Mouse (Mus musculus) CH12.LX (cell line): Measurements from ENCODE around the gene Prdm8.

Experiments
- CTCF ChIP-seq, 2 experiments: IDR thresholded peaks in 1 of 2; conservative IDR thresholded peaks in 1 of 2; 2 replicates each; pipeline ENCODE4 v1.5.1; 2011 to 2012; ENCODE audit warnings: low read depth in 2 of 2, low read length in 2 of 2, improper control_type of control experiment in 1 of 2, inconsistent platforms in 1 of 2, mild to moderate bottlenecking in 1 of 2, moderate library complexity in 1 of 2
- EP300 ChIP-seq: IDR thresholded peaks from 2 replicates; pipeline ENCODE4 v1.6.1; 2011; ENCODE audit warnings: low read length, improper control_type of control experiment
- JUND ChIP-seq: conservative IDR thresholded peaks from 2 replicates; pipeline ENCODE4 v1.6.1; 2011; ENCODE audit warnings: low read depth, low read length, improper control_type of control experiment
- MAFK ChIP-seq: IDR thresholded peaks from 2 replicates; pipeline ENCODE4 v1.6.1; 2011; ENCODE audit warnings: low read length, improper control_type of control experiment; ENCODE audit not compliant: insufficient replicate concordance
- MAZ ChIP-seq: IDR thresholded peaks from 2 replicates; pipeline ENCODE4 v1.6.1; 2012; ENCODE audit warnings: low read depth, mild to moderate bottlenecking, inconsistent platforms, low read length, improper control_type of control experiment, moderate library complexity
- NELFE ChIP-seq: IDR thresholded peaks from 2 replicates; pipeline ENCODE4 v1.6.1; 2011; ENCODE audit warnings: low read depth, low read length, improper control_type of control experiment
- POLR2A ChIP-seq: IDR thresholded peaks from 2 replicates; pipeline ENCODE4 v1.6.1; 2011; ENCODE audit warnings: low read depth, mild to moderate bottlenecking, improper control_type of control experiment, low read length
- SMC3 ChIP-seq: IDR thresholded peaks from 2 replicates; pipeline ENCODE4 v1.6.1; 2011; ENCODE audit warnings: low read depth, low read length, improper control_type of control experiment
- USF1 ChIP-seq: IDR thresholded peaks from 2 replicates; pipeline ENCODE4 v1.6.1; 2014; ENCODE audit warnings: low read depth, mild to moderate bottlenecking, inconsistent platforms, low read length, improper control_type of control experiment
- USF2 ChIP-seq: conservative IDR thresholded peaks from 2 replicates; pipeline ENCODE4 v1.6.1; 2011; ENCODE audit warnings: low read depth, low read length, improper control_type of control experiment
- ZC3H11A ChIP-seq: IDR thresholded peaks from 2 replicates; pipeline ENCODE4 v1.6.1; 2012; ENCODE audit warnings: low read depth, mild to moderate bottlenecking, inconsistent platforms, low read length, improper control_type of control experiment

GRCm38 (mm10) chr5:98212501-98212900 is 45.5 kb downstream of the Prdm8 start:
- no peak for TF ChIP-seq USF1
- TF ChIP-seq POLR2A, result no peak
- TF ChIP-seq EP300, result no peak
- TF ChIP-seq SMC3, result peak; percentile 53
- peak in 1 of 2 experiments; percentile 59; a peak in 2 of 4 replicates for TF ChIP-seq CTCF (conservative IDR thresholded peaks at IDR 0.05 in 1 of 2, IDR thresholded peaks at IDR 0.05 in 1 of 2; ENCODE audit: low read depth in 2 of 2, low read length in 2 of 2)
- no peak for TF ChIP-seq ZC3H11A
- no peak for TF ChIP-seq MAFK
- no peak for TF ChIP-seq JUND
- no peak for TF ChIP-seq NELFE
- TF ChIP-seq USF2, result no peak
- no peak for TF ChIP-seq MAZ
